Mouse (Mus musculus): ENCODE measurements around the gene Tnfrsf1b.
A peak's percentile ranks its signal among the peaks of the same experiment; 100 is the strongest.

Tnfrsf1b gene

GRCm38 (mm10) chr4:145246173-145247011 lies at the start of gene Tnfrsf1b:
Gene Tnfrsf1b, minus strand, starts transcription at chr4:145246870.
- peak; percentile 58 for DNase-seq (ENCODE audit: extremely low spot score)

- DNase-seq (ENCODE audit: extremely low spot score): peak; percentile 34
These were observed 49.1 kb upstream of the Tnfrsf1b start for GRCm38 (mm10) chr4:145295589-145296300.

- DNase-seq (ENCODE audit: extremely low spot score): no peak
These were observed 47.9 kb upstream of the Tnfrsf1b start for GRCm38 (mm10) chr4:145294588-145294987.

DNA sequence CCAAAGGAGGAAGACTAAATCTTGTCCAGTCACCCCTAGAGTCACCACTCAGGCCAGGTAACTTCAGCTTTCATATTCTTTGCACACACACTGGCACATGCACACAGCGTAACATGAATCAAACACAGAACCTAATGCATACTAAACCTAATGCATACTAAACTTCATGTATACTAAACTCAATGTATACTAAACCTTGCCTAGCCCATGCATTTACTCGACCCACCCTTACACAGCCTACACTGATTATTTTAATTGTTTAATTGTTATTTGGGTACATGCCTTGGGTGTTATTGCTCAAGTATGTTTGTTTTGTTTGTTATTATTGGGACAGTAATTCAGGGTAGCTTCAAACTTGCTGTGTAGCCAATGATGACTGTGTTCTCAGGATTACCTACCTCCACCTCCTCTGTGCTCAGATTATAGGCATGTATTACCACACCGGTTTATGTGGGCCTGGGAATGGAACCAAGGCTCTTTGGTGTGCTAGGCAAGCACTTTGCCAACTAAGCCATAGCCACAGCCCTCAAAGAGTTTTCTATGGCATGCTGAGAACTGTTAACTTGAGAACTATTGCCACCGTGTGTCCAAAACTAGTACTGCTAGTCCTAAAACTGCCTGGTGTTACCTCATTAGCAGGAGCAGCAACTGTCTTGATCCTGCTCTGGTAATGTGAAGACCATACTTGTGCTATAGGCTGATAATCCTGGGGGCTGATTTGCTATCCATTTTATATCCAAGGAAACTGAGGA lies 39.9 kb upstream of the Tnfrsf1b start:
- peak; percentile 70 for DNase-seq (ENCODE audit: extremely low spot score)

DNA sequence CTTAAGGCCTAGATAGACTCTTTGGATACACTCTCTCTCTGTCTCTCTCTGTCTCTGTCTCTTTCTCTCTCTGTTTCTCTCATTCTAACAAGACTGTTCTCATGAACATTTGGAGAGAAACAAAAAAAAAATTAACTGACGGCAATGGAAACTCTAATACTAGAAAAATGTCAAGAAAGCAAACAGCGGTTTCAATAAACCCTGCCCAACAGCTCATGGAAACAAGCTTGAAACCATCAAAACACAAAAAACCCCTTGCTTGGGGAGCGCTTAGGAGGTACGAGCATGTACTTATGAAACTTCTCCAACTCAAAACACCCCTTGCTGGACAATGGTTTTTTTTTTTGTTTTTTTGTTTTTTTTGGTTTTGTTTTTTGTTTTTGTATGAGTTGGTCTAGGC lies 38.0 kb upstream of the Tnfrsf1b start:
- DNase-seq (ENCODE audit: extremely low spot score): no peak

DNA sequence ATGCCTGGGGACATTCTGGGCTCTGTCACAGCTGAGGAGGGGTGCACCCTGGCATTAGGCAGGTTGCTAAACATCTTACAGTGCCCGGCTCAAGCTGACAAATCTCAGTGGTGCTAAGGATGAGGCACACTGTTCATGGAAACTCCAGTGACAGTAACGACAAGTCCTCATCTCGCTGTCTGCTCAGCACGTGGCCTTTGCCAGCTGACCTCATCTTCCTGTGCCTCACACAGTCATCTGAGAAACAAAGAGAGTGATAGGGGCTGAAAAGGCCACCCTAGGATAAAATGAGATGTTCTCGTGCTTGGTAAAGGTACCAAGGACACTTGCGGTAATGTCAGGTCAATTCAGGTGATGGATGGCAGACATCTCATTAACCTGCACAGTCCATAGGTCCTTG lies 36.8 kb upstream of the Tnfrsf1b start:
- no peak for DNase-seq (ENCODE audit: extremely low spot score)

DNA sequence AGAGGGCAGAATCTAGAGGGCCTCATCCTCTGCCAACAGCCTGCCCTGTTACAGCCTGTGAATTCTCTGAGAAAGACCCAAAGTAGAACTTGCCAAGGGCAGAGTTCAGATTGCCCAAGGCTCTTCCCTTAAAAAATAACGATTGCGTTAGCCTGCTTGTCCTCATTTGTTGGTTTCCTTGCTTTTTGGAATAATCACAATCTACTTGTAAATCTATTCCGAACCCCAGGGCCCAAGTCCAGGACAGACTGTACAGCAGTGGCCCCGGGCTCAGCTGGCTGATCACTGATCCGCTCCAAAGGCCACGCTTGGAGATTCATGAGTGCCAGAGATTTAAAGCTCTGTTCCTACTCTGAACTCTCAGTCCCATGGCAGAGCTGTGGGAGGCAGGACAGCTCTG lies 34.3 kb upstream of the Tnfrsf1b start:
- no peak for DNase-seq (ENCODE audit: extremely low spot score)

DNA sequence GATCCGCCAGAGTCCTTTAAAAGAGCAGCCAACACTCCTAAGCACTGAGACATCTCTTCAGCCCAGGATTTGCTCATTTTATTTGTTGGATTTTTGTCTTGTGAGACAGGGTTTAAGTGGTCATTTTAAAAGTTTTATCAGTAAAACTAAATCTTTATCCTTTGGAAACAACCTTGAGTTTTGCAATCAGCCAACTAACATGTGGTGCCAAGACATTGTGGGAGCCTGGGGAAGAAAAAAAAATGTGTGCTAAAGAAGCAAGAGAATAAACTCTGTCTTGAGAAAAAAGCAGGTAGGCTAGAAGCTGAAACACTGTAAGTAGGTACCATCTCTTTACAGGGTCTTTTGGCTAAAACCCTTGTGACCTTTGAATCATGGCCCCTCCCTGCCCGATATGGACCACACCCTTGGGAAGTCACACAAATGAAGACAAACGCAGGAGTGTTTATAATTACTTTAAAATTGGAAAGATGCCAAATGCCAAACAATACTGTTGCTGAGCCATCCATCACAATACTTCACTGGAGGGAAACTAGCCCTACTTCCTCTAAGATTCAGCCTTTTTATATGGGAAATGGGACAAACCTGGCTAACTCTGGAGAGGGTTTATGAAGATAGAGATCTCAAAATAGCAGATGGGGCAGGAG lies 32.2 kb upstream of the Tnfrsf1b start:
- no peak for DNase-seq (ENCODE audit: extremely low spot score)

DNA sequence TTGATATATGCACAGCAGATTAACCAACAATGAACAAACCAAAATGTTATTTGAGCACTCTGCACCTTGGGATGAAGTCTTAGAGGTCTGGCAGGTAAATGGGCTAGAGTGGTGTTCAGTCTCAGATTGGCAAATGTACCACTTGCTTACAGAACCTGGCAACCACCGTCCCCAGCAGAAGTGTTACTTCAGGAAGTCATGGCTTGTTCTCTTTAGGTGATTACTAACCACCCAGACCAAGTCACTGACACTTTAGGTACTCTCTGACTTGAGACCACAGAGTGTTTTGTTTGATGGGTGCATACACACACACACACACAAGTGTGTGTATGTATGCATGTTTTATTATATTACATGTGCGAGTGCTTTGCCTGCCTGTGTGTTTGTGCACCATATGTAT lies 31.6 kb upstream of the Tnfrsf1b start:
- DNase-seq (ENCODE audit: extremely low spot score): no peak

- no peak for DNase-seq (ENCODE audit: extremely low spot score)
These were observed 29.9 kb upstream of the Tnfrsf1b start for GRCm38 (mm10) chr4:145276368-145277249.

GRCm38 (mm10) chr4:145274887-145275286 lies 28.2 kb upstream of the Tnfrsf1b start:
- no peak for DNase-seq (ENCODE audit: extremely low spot score)

- no peak for DNase-seq (ENCODE audit: extremely low spot score)
These were observed 27.3 kb upstream of the Tnfrsf1b start for GRCm38 (mm10) chr4:145273923-145274322.

- DNase-seq (ENCODE audit: extremely low spot score): no peak
These were observed 26.1 kb upstream of the Tnfrsf1b start for GRCm38 (mm10) chr4:145272763-145273162.

DNA sequence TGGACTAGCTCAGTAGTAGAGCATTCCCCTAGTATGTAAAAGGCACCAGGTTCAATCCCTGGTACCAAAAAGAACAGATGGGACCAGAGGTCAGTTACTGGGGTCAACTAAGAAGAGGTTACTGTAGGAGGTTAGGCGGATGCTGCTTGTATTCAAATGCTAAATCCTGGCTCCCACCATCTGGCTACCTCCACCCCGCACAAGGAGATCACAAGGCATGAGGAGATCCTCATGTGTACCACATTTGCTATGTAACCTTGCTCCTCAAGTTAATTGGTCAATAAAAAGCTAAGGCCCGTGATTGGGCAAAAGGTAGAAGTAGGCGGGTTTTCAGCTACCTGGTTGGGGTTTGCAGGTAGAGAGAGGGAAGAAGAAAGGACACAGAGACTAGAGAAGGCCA lies 25.0 kb upstream of the Tnfrsf1b start:
- no peak for DNase-seq (ENCODE audit: extremely low spot score)

- DNase-seq (ENCODE audit: extremely low spot score): no peak
These were observed 23.5 kb upstream of the Tnfrsf1b start for GRCm38 (mm10) chr4:145270136-145270535.

- no peak for DNase-seq (ENCODE audit: extremely low spot score)
These were observed 21.0 kb upstream of the Tnfrsf1b start for GRCm38 (mm10) chr4:145267631-145268110.

DNA sequence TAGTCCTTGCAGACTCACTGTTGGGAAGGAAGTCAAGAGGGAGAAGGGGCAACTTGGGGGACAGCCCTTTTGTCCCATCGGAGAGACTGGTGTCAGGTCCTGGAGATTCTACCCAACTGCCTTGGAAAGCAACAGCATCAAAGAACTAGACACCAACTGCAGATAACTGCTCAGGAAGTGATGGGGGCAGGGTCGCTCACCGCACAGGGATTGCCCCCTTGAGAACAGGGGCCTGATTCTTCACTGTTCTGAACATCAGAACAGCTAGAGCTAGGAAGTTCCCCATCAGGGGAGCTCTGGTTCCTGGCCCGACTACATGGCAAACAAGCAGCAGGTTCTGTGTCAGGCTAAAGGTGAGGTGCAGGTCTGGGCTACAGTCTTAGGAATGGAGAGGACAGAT lies 19.8 kb upstream of the Tnfrsf1b start:
- DNase-seq (ENCODE audit: extremely low spot score): no peak

- DNase-seq (ENCODE audit: extremely low spot score): no peak
These were observed 18.1 kb upstream of the Tnfrsf1b start for GRCm38 (mm10) chr4:145264761-145265160.

GRCm38 (mm10) chr4:145263583-145263982 lies 16.9 kb upstream of the Tnfrsf1b start:
- no peak for DNase-seq (ENCODE audit: extremely low spot score)

DNA sequence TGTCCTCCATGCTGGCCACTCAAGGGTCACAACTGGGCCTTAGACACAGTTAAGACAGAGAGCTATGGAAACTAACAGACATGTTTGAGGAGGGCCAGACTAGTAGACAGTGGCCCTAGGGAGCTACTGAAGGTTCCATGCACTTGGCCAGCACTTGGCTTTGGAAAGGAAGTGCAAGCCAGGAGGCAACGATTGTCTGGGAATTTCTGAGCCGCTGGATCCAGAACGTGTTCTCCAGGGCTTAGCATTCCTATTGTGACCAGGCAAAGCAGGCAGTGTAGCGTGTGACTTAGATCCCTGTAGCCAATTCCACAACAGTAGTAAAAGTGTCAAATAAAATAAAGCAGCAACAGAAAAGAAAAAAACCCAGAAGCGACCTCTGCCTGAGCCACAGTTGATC lies 14.1 kb upstream of the Tnfrsf1b start:
- DNase-seq (ENCODE audit: extremely low spot score): no peak
